Mouse (Mus musculus): ENCODE data around the gene Fam13c.

DNA sequence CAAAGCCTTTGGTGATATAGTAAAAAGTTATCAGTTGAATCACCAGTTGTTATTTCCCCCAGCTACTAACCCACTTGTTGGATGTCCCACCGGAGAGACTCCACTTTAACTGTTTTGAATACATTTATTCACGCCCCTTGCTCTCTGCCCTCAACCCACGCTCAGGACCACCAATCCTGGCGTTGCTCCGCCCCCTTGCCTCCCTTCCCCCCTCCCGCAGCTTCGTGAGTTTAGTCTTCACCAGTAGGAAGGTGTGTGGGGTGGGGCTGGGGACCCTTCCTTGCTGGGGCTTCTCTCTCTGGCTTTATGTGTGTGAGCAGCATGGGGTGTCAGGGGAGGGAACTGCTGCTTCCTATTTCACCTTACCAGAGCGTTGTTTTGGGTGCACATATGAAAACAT lies 8.9 kb downstream of the Fam13c start:
- TF ChIP-seq EP300 (IDR thresholded peaks at IDR 0.05) (no peak), CTCF (IDR thresholded peaks at IDR 0.05) (no peak)
